Comparison of ENCODE assay signal across 14 mouse cellular contexts in the genomic region with DNA sequence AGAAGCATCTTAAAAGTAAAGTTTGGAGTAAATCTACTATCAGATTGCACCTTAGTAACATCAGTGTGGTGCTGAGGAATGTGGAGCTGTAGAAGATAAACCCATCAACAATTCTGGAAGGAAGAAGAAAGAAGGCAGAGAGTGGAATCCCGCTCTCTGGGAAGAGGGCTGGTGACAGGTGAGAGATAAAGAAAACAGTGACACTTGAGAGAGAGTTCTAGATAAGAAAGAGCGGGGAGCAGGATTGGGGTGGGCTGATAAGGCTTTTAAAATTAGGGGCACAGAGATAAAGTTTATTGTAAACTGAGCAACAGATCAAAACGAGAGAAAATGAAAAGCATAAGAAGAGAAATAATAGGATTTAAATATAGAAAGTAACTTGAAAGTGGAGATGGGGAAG. TPM values are rescaled to one million over a fixed set of nuclear protein-coding genes. Genes with fewer than 3 reads are reported as not detected.
"Had no signal": no experiment of that assay in that cellular context is flagged by ENCODE, and none has a peak within 500 bp of the region (broad histone marks: within the 10 kb centered on the region; RNA-seq: fewer than 3 reads in every experiment).

No protein-coding gene starts in this region.

- H3K4me3 ChIP-seq: limb, embryonic 13.5 days; liver, embryonic 15.5 days; lung, embryonic 15.5 days; megakaryocyte, embryonic 14.5 days; midbrain, embryonic 12.5 days; myocyte; neural tube, embryonic 15.5 days had no signal

- H3K9me3 ChIP-seq: limb, embryonic 13.5 days; liver, embryonic 15.5 days; lung, embryonic 15.5 days; megakaryocyte, embryonic 14.5 days; midbrain, embryonic 12.5 days; neural tube, embryonic 15.5 days had no signal

- H3K4me1 ChIP-seq: limb, embryonic 13.5 days; megakaryocyte, embryonic 14.5 days; midbrain, embryonic 12.5 days; neural tube, embryonic 15.5 days had no signal

- H3K4me2 ChIP-seq: limb, embryonic 13.5 days; liver, embryonic 15.5 days; lung, embryonic 15.5 days; midbrain, embryonic 12.5 days; neural tube, embryonic 15.5 days had no signal

- H3K9ac ChIP-seq: limb, embryonic 13.5 days; liver, embryonic 15.5 days; lung, embryonic 15.5 days; midbrain, embryonic 12.5 days; neural tube, embryonic 15.5 days had no signal

- DNase-seq: kidney, postnatal 14 days; left cerebral cortex, postnatal 4 days; lung, postnatal 14 days; right cerebral cortex, adult 18-20 months; right cerebral cortex, postnatal 25 days; thymus, postnatal 4 days had no signal

- H3K27me3 ChIP-seq: limb, embryonic 13.5 days; liver, embryonic 15.5 days; lung, embryonic 15.5 days; megakaryocyte, embryonic 14.5 days; midbrain, embryonic 12.5 days; neural tube, embryonic 15.5 days had no signal

- H3K27ac ChIP-seq: limb, embryonic 13.5 days; liver, embryonic 15.5 days; lung, embryonic 15.5 days; macrophage; midbrain, embryonic 12.5 days; neural tube, embryonic 15.5 days had no signal

- H3K36me3 ChIP-seq: limb, embryonic 13.5 days; liver, embryonic 15.5 days; lung, embryonic 15.5 days; midbrain, embryonic 12.5 days; neural tube, embryonic 15.5 days had no signal

RNA-seq across cellular contexts. Expression of gene Bmp5, which starts 6.1 kb away (rescaled TPM):
- polyA plus RNA-seq: macrophage, myocyte had no signal
